ENCODE assay signal across 9 mouse cellular contexts in genomic region chr11:4076633-4077032, GRCm38 (mm10). TPM values are rescaled to one million over a fixed set of nuclear protein-coding genes. Genes with fewer than 3 reads are reported as not detected.
DNase-seq lines count a peak whose midpoint lies in the region; ATAC-seq and TF ChIP-seq lines count a peak whose summit lies in the region.
"Had no signal": no experiment of that assay in that cellular context is flagged by ENCODE, and none has a peak within 500 bp of the region (broad histone marks: within the 10 kb centered on the region; RNA-seq: fewer than 3 reads in every experiment).

No protein-coding gene starts in this region.

- H3K27me3 ChIP-seq in liver, embryonic 12.5 days (replicated peaks) = no peaks in the 10 kb centered on the region
- H3K27me3 ChIP-seq in myocyte (ENCODE audit: control insufficient read depth, insufficient read depth, insufficient read length) = peaks cover 5% of the 10 kb centered on the region

- intact Hi-C loops in left cerebral cortex, postnatal 36 days (cut with DNase I) = no loop called here

- no peaks in the 10 kb centered on the region for H3K4me1 ChIP-seq in liver, embryonic 12.5 days

- H3K4me2 ChIP-seq in liver, embryonic 12.5 days = no peak overlapping the region
- H3K4me2 ChIP-seq in myocyte (ENCODE audit: low read depth) = no peak overlapping the region

- no peak for TF ChIP-seq POLR2A in myocyte (IDR thresholded peaks at IDR 0.05; ENCODE audit: insufficient read length, low read depth)

- H3K27ac ChIP-seq in liver, embryonic 12.5 days = no peak overlapping the region

- no peaks in the 10 kb centered on the region for H3K36me3 ChIP-seq in liver, embryonic 12.5 days
- no peaks in the 10 kb centered on the region for H3K36me3 ChIP-seq in myocyte (ENCODE audit: control insufficient read depth, insufficient read depth)

- H3K79me2 ChIP-seq in myocyte (ENCODE audit: control insufficient read depth, insufficient read depth) = no peaks in the 10 kb centered on the region

- no peak for ATAC-seq in liver, embryonic 12.5 days

- H3K9ac ChIP-seq in liver, embryonic 12.5 days = no peak overlapping the region

- H3K9me3 ChIP-seq in liver, embryonic 12.5 days (replicated peaks) = no peaks in the 10 kb centered on the region

- WGBS in liver, embryonic 12.5 days (ENCODE audit: insufficient replicate concordance) = 6% methylated on average over 8 of the region's 8 CpGs

- DNase-seq in liver (peak; percentile 63), NIH3T3 (ENCODE audit: low read depth) (peak; percentile 86)
- peak; percentile 78 for DNase-seq in embryo, embryonic 11 days
- no peak for DNase-seq in layer of hippocampus, adult 9-11 months
- DNase-seq in left cerebral cortex, postnatal 36 days (ENCODE audit: low spot score in 2 of 2) = no peak
- no peak for DNase-seq in right cerebral cortex, postnatal 4 days

- H3ac ChIP-seq in myocyte (ENCODE audit: control insufficient read depth, insufficient read length) = no peak overlapping the region

- H3K4me3 ChIP-seq in liver, embryonic 12.5 days = no peak overlapping the region
- H3K4me3 ChIP-seq in myocyte = no peak overlapping the region

TF ChIP-seq in myocyte, 11 proteins besides CTCF, POLR2A, EP300 and RAD21:
- TF ChIP-seq MAX (IDR thresholded peaks at IDR 0.05; ENCODE audit: low read depth) (peak; percentile 24), SRF (IDR thresholded peaks at IDR 0.05; ENCODE audit: control insufficient read depth, insufficient read length, low read depth) (no peak), MYOD1 (IDR thresholded peaks at IDR 0.05; ENCODE audit: control insufficient read depth in 1 of 3, insufficient read length in 2 of 3, low read depth in 2 of 3) (no peak), REST (IDR thresholded peaks at IDR 0.05; ENCODE audit: insufficient read depth, insufficient read length) (peak; percentile 90), MYOG (IDR thresholded peaks at IDR 0.05; ENCODE audit: control insufficient read depth in 1 of 3, insufficient read depth in 1 of 3, insufficient read length in 2 of 3, low read depth in 2 of 3) (no peak)

RNA-seq across cellular contexts. Expression of gene Sec14l3, which starts 12.0 kb away (rescaled TPM):
- polyA plus RNA-seq in liver, embryonic 12.5 days (2016; fragmentation: Nextera tagmentation; extraction: Ambion mirVana) = not detected in 2 replicates
- polyA plus RNA-seq in myocyte (2012; fragmentation: generic; extraction: Trizol) = not detected
- total RNA-seq in left cerebral cortex, postnatal 36 days (2021) = 1 to 10 TPM in 1 of 2 experiments, under 1 TPM in 1; 0.52 to 1.5 TPM
- polyA plus RNA-seq: large intestine, adult 2 months had no signal

RNA-seq across cellular contexts. Expression of gene Mtfp1, which starts 18.6 kb away (rescaled TPM):
- polyA plus RNA-seq in liver, embryonic 12.5 days (2016; fragmentation: Nextera tagmentation; extraction: Ambion mirVana) = 32.2 and 35.9 TPM in 2 replicates
- polyA plus RNA-seq in myocyte (2012; fragmentation: generic; extraction: Trizol) = 21.1 TPM
- total RNA-seq in left cerebral cortex, postnatal 36 days (2021) = 10 to 100 TPM; 90.9 to 94.5 TPM

RNA-seq across cellular contexts. Expression of gene Sec14l4, which starts 45.4 kb away (rescaled TPM):
- polyA plus RNA-seq in liver, embryonic 12.5 days (2016; fragmentation: Nextera tagmentation; extraction: Ambion mirVana) = 0.62 and 0.71 TPM in 2 replicates
- polyA plus RNA-seq in myocyte (2012; fragmentation: generic; extraction: Trizol) = not detected
- not detected for total RNA-seq in left cerebral cortex, postnatal 36 days (2021)

RNA-seq across cellular contexts. Expression of gene Sec14l2, which starts 46.6 kb away (rescaled TPM):
- polyA plus RNA-seq in liver, embryonic 12.5 days (2016; fragmentation: Nextera tagmentation; extraction: Ambion mirVana) = 5.4 and 5.9 TPM in 2 replicates
- polyA plus RNA-seq in myocyte (2012; fragmentation: generic; extraction: Trizol) = 10.9 TPM
- total RNA-seq in left cerebral cortex, postnatal 36 days (2021) = 10 to 100 TPM; 35.0 to 35.4 TPM

RNA-seq across cellular contexts. Expression of gene Rnf215, which starts 58.4 kb away (rescaled TPM):
- polyA plus RNA-seq in liver, embryonic 12.5 days (2016; fragmentation: Nextera tagmentation; extraction: Ambion mirVana) = 9.7 and 10.6 TPM in 2 replicates
- polyA plus RNA-seq in myocyte (2012; fragmentation: generic; extraction: Trizol) = 18.1 TPM
- 10 to 100 TPM; 28.8 to 35.9 TPM for total RNA-seq in left cerebral cortex, postnatal 36 days (2021)

Comparison
In these comparisons a context has a peak if more than half of its experiments do, and no peak if none do; other contexts are left out.
1. DNase-seq: peak in liver (single experiment), NIH3T3 (single experiment) and embryo, embryonic 11 days (single experiment); none in layer of hippocampus, adult 9-11 months (single experiment), left cerebral cortex, postnatal 36 days (0 of 2) and right cerebral cortex, postnatal 4 days (single experiment).